In the genomic region with DNA sequence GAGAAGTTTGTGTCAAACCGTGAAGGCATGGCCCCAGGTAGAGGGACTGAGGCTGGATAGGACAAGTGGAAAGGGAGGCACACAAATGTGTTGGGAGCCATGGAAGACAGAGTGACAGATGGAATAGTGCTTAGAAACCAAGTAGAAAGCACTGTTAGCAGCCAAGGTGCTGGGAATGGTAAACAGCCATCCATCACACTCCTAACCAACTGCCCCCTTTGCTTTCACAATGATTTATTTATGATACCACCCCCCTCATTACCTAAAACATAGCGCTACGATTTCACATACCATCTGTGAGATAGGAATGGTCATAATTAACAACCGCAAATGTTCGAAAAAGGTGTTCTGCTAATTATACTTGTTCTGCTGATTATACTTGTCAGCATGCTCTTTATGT, we compare ENCODE assay signal across 22 mouse cellular contexts.
DNase-seq lines count a peak whose midpoint lies in the region; ATAC-seq and TF ChIP-seq lines count a peak whose summit lies in the region.
"Had no signal": no experiment of that assay in that cellular context is flagged by ENCODE, and none has a peak within 500 bp of the region (broad histone marks: within the 10 kb centered on the region; RNA-seq: fewer than 3 reads in every experiment).

No protein-coding gene starts in this region.

- no peak overlapping the region for H3K9ac ChIP-seq in forebrain, embryonic 14.5 days (ENCODE audit: low read length)
- no peak overlapping the region for H3K9ac ChIP-seq in forebrain, embryonic 11.5 days (ENCODE audit: low read length)
- H3K9ac ChIP-seq in midbrain, embryonic 11.5 days (ENCODE audit: low read length): no peak overlapping the region
- H3K9ac ChIP-seq in midbrain, embryonic 15.5 days: no peak overlapping the region
- no peak overlapping the region for H3K9ac ChIP-seq in forebrain, postnatal 0 days
- H3K9ac ChIP-seq in intestine, embryonic 16.5 days (ENCODE audit: low read depth, low read length): no peak overlapping the region
- H3K9ac ChIP-seq: embryonic facial prominence, embryonic 13.5 days; embryonic facial prominence, embryonic 15.5 days had no signal

- H3K4me2 ChIP-seq in forebrain, embryonic 14.5 days (ENCODE audit: low read length): no peak overlapping the region
- H3K4me2 ChIP-seq in forebrain, embryonic 11.5 days (ENCODE audit: low read depth, low read length, severe bottlenecking): no peak overlapping the region
- H3K4me2 ChIP-seq in midbrain, embryonic 11.5 days: no peak overlapping the region
- H3K4me2 ChIP-seq in midbrain, embryonic 15.5 days: no peak overlapping the region
- H3K4me2 ChIP-seq in forebrain, postnatal 0 days (ENCODE audit: low read depth): no peak overlapping the region
- H3K4me2 ChIP-seq in intestine, embryonic 16.5 days (ENCODE audit: low read depth, low read length): no peak overlapping the region
- H3K4me2 ChIP-seq: embryonic facial prominence, embryonic 13.5 days; embryonic facial prominence, embryonic 15.5 days had no signal

- H3K27me3 ChIP-seq in forebrain, embryonic 14.5 days (replicated peaks; ENCODE audit: control insufficient read depth, insufficient read depth, low read length): no peaks in the 10 kb centered on the region
- no peaks in the 10 kb centered on the region for H3K27me3 ChIP-seq in forebrain, embryonic 11.5 days (ENCODE audit: control insufficient read depth, insufficient read depth, low read length)
- no peaks in the 10 kb centered on the region for H3K27me3 ChIP-seq in midbrain, embryonic 11.5 days (ENCODE audit: control insufficient read depth, insufficient read depth, low read length)
- no peaks in the 10 kb centered on the region for H3K27me3 ChIP-seq in midbrain, embryonic 15.5 days (replicated peaks)
- H3K27me3 ChIP-seq in forebrain, postnatal 0 days (ENCODE audit: insufficient read depth, low read length): no peaks in the 10 kb centered on the region
- H3K27me3 ChIP-seq in intestine, embryonic 16.5 days (replicated peaks; ENCODE audit: control insufficient read depth, insufficient read depth, low read length): no peaks in the 10 kb centered on the region
- H3K27me3 ChIP-seq: embryonic facial prominence, embryonic 13.5 days; embryonic facial prominence, embryonic 15.5 days had no signal

- no peak overlapping the region for H3K4me3 ChIP-seq in forebrain, embryonic 14.5 days (ENCODE audit: low read depth, low read length)
- H3K4me3 ChIP-seq in forebrain, embryonic 11.5 days (ENCODE audit: low read depth, low read length): no peak overlapping the region
- H3K4me3 ChIP-seq in midbrain, embryonic 11.5 days (ENCODE audit: low read depth, low read length): no peak overlapping the region
- H3K4me3 ChIP-seq in midbrain, embryonic 15.5 days: no peak overlapping the region
- H3K4me3 ChIP-seq in forebrain, postnatal 0 days (ENCODE audit: low read depth, low read length): no peak overlapping the region
- H3K4me3 ChIP-seq in intestine, embryonic 16.5 days (ENCODE audit: low read length): no peak overlapping the region
- H3K4me3 ChIP-seq: embryonic facial prominence, embryonic 13.5 days; embryonic facial prominence, embryonic 15.5 days; erythroblast, embryonic 14.5 days; gastrocnemius, adult 2 months had no signal

- H3K4me1 ChIP-seq in forebrain, embryonic 14.5 days (ENCODE audit: control insufficient read depth, insufficient read depth, low read length): no peaks in the 10 kb centered on the region
- H3K4me1 ChIP-seq in forebrain, embryonic 11.5 days (replicated peaks; ENCODE audit: control insufficient read depth, insufficient read depth, low read length): no peaks in the 10 kb centered on the region
- H3K4me1 ChIP-seq in midbrain, embryonic 11.5 days (ENCODE audit: control insufficient read depth, insufficient read depth, low read length): no peaks in the 10 kb centered on the region
- no peaks in the 10 kb centered on the region for H3K4me1 ChIP-seq in midbrain, embryonic 15.5 days
- no peaks in the 10 kb centered on the region for H3K4me1 ChIP-seq in forebrain, postnatal 0 days (ENCODE audit: insufficient read depth)
- H3K4me1 ChIP-seq in intestine, embryonic 16.5 days (ENCODE audit: control insufficient read depth, insufficient read depth, low read length): no peaks in the 10 kb centered on the region
- H3K4me1 ChIP-seq: embryonic facial prominence, embryonic 13.5 days; embryonic facial prominence, embryonic 15.5 days had no signal

- peak; percentile 76 for DNase-seq in forebrain, embryonic 14.5 days (ENCODE audit: low spot score)
- no peak for DNase-seq in forebrain, embryonic 11.5 days (ENCODE audit: low spot score)
- peak; percentile 1 for DNase-seq in midbrain, embryonic 11.5 days (ENCODE audit: low spot score, missing footprints)
- peak; percentile 20 for DNase-seq in brain, embryonic 18.5 days (ENCODE audit: low read depth, low spot score)
- DNase-seq in forebrain, postnatal 0 days: peak; percentile 31
- DNase-seq in frontal cortex, postnatal 10 days (ENCODE audit: low spot score in 2 of 2): no peak
- DNase-seq: adrenal gland, adult 2 months; adrenal gland, postnatal 10 days; adrenal gland, postnatal 25 days; cerebellum, adult 11 months; cerebellum, adult 18-20 months; cerebellum, adult 8-10 months; cerebellum, adult 9-11 months; cerebellum, postnatal 14 days; cerebellum, postnatal 36 days; embryo, embryonic 11 days; gastrocnemius, adult 2 months had no signal

- no peaks in the 10 kb centered on the region for H3K36me3 ChIP-seq in forebrain, embryonic 14.5 days (ENCODE audit: control insufficient read depth, insufficient read depth, low read length)
- H3K36me3 ChIP-seq in forebrain, embryonic 11.5 days (ENCODE audit: control insufficient read depth, insufficient read depth, low read length): no peaks in the 10 kb centered on the region
- H3K36me3 ChIP-seq in midbrain, embryonic 11.5 days (ENCODE audit: control insufficient read depth, insufficient read depth, low read length): no peaks in the 10 kb centered on the region
- H3K36me3 ChIP-seq in midbrain, embryonic 15.5 days (replicated peaks): no peaks in the 10 kb centered on the region
- no peaks in the 10 kb centered on the region for H3K36me3 ChIP-seq in forebrain, postnatal 0 days (ENCODE audit: insufficient read depth)
- H3K36me3 ChIP-seq in intestine, embryonic 16.5 days (ENCODE audit: control insufficient read depth, insufficient read depth, low read length): no peaks in the 10 kb centered on the region
- H3K36me3 ChIP-seq: embryonic facial prominence, embryonic 13.5 days; embryonic facial prominence, embryonic 15.5 days had no signal

- H3K9me3 ChIP-seq in forebrain, embryonic 14.5 days (replicated peaks; ENCODE audit: control insufficient read depth, low read length): no peaks in the 10 kb centered on the region
- H3K9me3 ChIP-seq in forebrain, embryonic 11.5 days (ENCODE audit: control insufficient read depth, low read length): no peaks in the 10 kb centered on the region
- H3K9me3 ChIP-seq in midbrain, embryonic 11.5 days (ENCODE audit: control insufficient read depth, low read length): no peaks in the 10 kb centered on the region
- no peaks in the 10 kb centered on the region for H3K9me3 ChIP-seq in midbrain, embryonic 15.5 days
- H3K9me3 ChIP-seq in forebrain, postnatal 0 days (ENCODE audit: low read length): no peaks in the 10 kb centered on the region
- H3K9me3 ChIP-seq in intestine, embryonic 16.5 days (ENCODE audit: control insufficient read depth, low read length): no peaks in the 10 kb centered on the region
- H3K9me3 ChIP-seq: embryonic facial prominence, embryonic 13.5 days; embryonic facial prominence, embryonic 15.5 days had no signal

- peak; percentile 86 for ATAC-seq in forebrain, embryonic 14.5 days
- no peak for ATAC-seq in forebrain, embryonic 11.5 days (replicated peaks; ENCODE audit: low FRiP score)
- no peak for ATAC-seq in midbrain, embryonic 11.5 days (ENCODE audit: low FRiP score)
- no peak for ATAC-seq in midbrain, embryonic 15.5 days (replicated peaks)
- ATAC-seq in forebrain, postnatal 0 days: peak; percentile 76
- ATAC-seq in intestine, embryonic 16.5 days: no peak

- no peak overlapping the region for H3K27ac ChIP-seq in forebrain, embryonic 14.5 days (ENCODE audit: low read depth, low read length)
- H3K27ac ChIP-seq in forebrain, embryonic 11.5 days (ENCODE audit: low read depth, low read length): no peak overlapping the region
- no peak overlapping the region for H3K27ac ChIP-seq in midbrain, embryonic 11.5 days (ENCODE audit: low read depth, low read length)
- no peak overlapping the region for H3K27ac ChIP-seq in midbrain, embryonic 15.5 days
- H3K27ac ChIP-seq in forebrain, postnatal 0 days (ENCODE audit: low read depth, low read length): no peak overlapping the region
- H3K27ac ChIP-seq in intestine, embryonic 16.5 days (ENCODE audit: low read length): no peak overlapping the region
- H3K27ac ChIP-seq: embryonic facial prominence, embryonic 13.5 days; embryonic facial prominence, embryonic 15.5 days; gastrocnemius, adult 2 months had no signal

- TF ChIP-seq CTCF in forebrain, postnatal 0 days (IDR thresholded peaks at IDR 0.05; ENCODE audit: low read depth): no peak

- 67% methylated on average over 5 of the region's 5 CpGs for WGBS in forebrain, embryonic 14.5 days
- WGBS in forebrain, embryonic 11.5 days: 84% methylated on average over 5 of the region's 5 CpGs
- WGBS in midbrain, embryonic 11.5 days: 89% methylated on average over 5 of the region's 5 CpGs
- WGBS in midbrain, embryonic 15.5 days: 91% methylated on average over 5 of the region's 5 CpGs
- WGBS in forebrain, postnatal 0 days: 54% methylated on average over 5 of the region's 5 CpGs
- 62% methylated on average over 5 of the region's 5 CpGs for WGBS in intestine, embryonic 16.5 days

Comparison
In these comparisons a context has a peak if more than half of its experiments do, and no peak if none do; other contexts are left out.
1. ATAC-seq: peak in forebrain, embryonic 14.5 days (single experiment) and forebrain, postnatal 0 days (single experiment); none in forebrain, embryonic 11.5 days (single experiment), midbrain, embryonic 11.5 days (single experiment), midbrain, embryonic 15.5 days (single experiment) and intestine, embryonic 16.5 days (single experiment).
2. DNase-seq: peak in forebrain, embryonic 14.5 days (single experiment), midbrain, embryonic 11.5 days (single experiment), brain, embryonic 18.5 days (single experiment) and forebrain, postnatal 0 days (single experiment); none in forebrain, embryonic 11.5 days (single experiment) and frontal cortex, postnatal 10 days (0 of 2).